Mouse (Mus musculus) intestine, embryonic 14.5 days (tissue): ENCODE measurements around the gene Mcam. TPM values are rescaled to one million over a fixed set of nuclear protein-coding genes. Genes with fewer than 3 reads are reported as not detected.
A peak's percentile ranks its signal among the peaks of the same experiment; 100 is the strongest.

ENCODE experiments used
- ATAC-seq: fragments of 200-750 bp; cut with Nextera tagmentation; replicated peaks from 2 replicates; pipeline ENCODE4 v1.8.0; 2017; ENCODE audit warnings: low read depth, moderate number of reproducible peaks, moderate TSS enrichment, moderate library complexity; ENCODE audit not compliant: low FRiP score, low TSS enrichment
- DNase-seq: peaks from one replicate; pipeline ENCODE4 v3.0.0-alpha.2; 2018; ENCODE audit warnings: low spot score
- H3K27ac ChIP-seq: fragments of 300-500 bp; sonication (generic); 2 replicates; pipeline ENCODE4 v1.5.1; 2014; ENCODE audit warnings: low read depth, mild to moderate bottlenecking, control low read depth
- H3K27me3 ChIP-seq: fragments of 300-500 bp; sonication (generic); replicated peaks from 2 replicates; pipeline ENCODE4 v1.6.1; 2014; ENCODE audit warnings: low read length, control low read depth; ENCODE audit not compliant: control insufficient read depth, insufficient read depth
- H3K36me3 ChIP-seq: fragments of 300-500 bp; sonication (generic); 2 replicates; pipeline ENCODE4 v1.6.1; 2014; ENCODE audit warnings: low read length, control low read depth; ENCODE audit not compliant: control insufficient read depth, insufficient read depth
- H3K4me1 ChIP-seq: fragments of 300-500 bp; sonication (generic); replicated peaks from 2 replicates; pipeline ENCODE4 v1.6.1; 2014; ENCODE audit warnings: low read length, control low read depth, mixed read lengths; ENCODE audit not compliant: control insufficient read depth, insufficient read depth
- H3K4me2 ChIP-seq: fragments of 300-500 bp; sonication (generic); 2 replicates; pipeline ENCODE4 v1.6.1; 2014; ENCODE audit warnings: low read length
- H3K4me3 ChIP-seq: fragments of 300-500 bp; sonication (generic); 2 replicates; pipeline ENCODE4 v1.5.1; 2014; ENCODE audit warnings: low read depth, low read length, control low read depth, mixed read lengths
- H3K9ac ChIP-seq: fragments of 300-500 bp; sonication (generic); 2 replicates; pipeline ENCODE4 v1.6.1; 2014; ENCODE audit warnings: mild to moderate bottlenecking, low read length
- H3K9me3 ChIP-seq: fragments of 300-500 bp; sonication (generic); 2 replicates; pipeline ENCODE4 v1.6.1; 2016; ENCODE audit warnings: low read length, control low read depth; ENCODE audit not compliant: control insufficient read depth
- WGBS: fragments of 180-500 bp; shearing (Covaris S2); extraction: QIAGEN DNeasy Blood & Tissue Kit; methylation state at CpG from one replicate; pipeline ENCODE4 v1.1.7; 2014; 5-methylcytosine and 5-hydroxymethylcytosine counted together
- polyA plus RNA-seq: library from polyadenylated mRNA; unstranded; fragments of >200 nt; fragmentation: Nextera tagmentation; extraction: Ambion mirVana; gene quantifications from 2 replicates; pipeline ENCODE4 v1.2.1, GENCODE M21; 2014

The Mcam gene
- polyA plus RNA-seq, 1 experiment from 2014 or later: 49.7 TPM

- 81% methylated on average over 3 of the region's 3 CpGs for WGBS
- Histone ChIP-seq H3K4me1 (peaks cover 3% of the 10 kb centered on the region; the same call in 1 of the 2 replicates), H3K27ac (no peak overlapping the region), H3K27me3 (no peaks in the 10 kb centered on the region), H3K36me3 (peaks cover 50% of the 10 kb centered on the region), H3K4me3 (no peak overlapping the region), H3K9ac (no peak overlapping the region), H3K9me3 (no peaks in the 10 kb centered on the region), H3K4me2 (no peak overlapping the region)
- ATAC-seq (no peak), DNase-seq (no peak)
These were observed 36.5 kb downstream of the Mcam start for GRCm38 (mm10) chr9:44170691-44171151.

GRCm38 (mm10) chr9:44175556-44175955 is 41.3 kb downstream of the Mcam start:
- no peak overlapping the region for H3K4me3 ChIP-seq
- H3K4me1 ChIP-seq: peaks cover 7% of the 10 kb centered on the region; the same call in 1 of the 2 replicates
- H3K36me3 ChIP-seq: peaks cover 21% of the 10 kb centered on the region
- H3K27me3 ChIP-seq: no peaks in the 10 kb centered on the region
- WGBS: 65% methylated on average over 6 of the region's 6 CpGs
- H3K9ac ChIP-seq: no peak overlapping the region
- ATAC-seq (no peak), DNase-seq (no peak)
- no peak overlapping the region for H3K4me2 ChIP-seq
- H3K9me3 ChIP-seq: no peaks in the 10 kb centered on the region
- H3K27ac ChIP-seq: 0 out of 2 replicates have a peak overlapping the region, but pooled peaks have one; percentile 11

- H3K27ac ChIP-seq: 0 out of 2 replicates have a peak overlapping the region, but pooled peaks have one; percentile 11
- H3K27me3 ChIP-seq: no peaks in the 10 kb centered on the region
- H3K9me3 ChIP-seq: no peaks in the 10 kb centered on the region
- WGBS: 86% methylated on average over 1 of the region's 1 CpGs
- no peak for ATAC-seq
- H3K36me3 ChIP-seq: peaks cover 21% of the 10 kb centered on the region
- peaks cover 7% of the 10 kb centered on the region; the same call in 1 of the 2 replicates for H3K4me1 ChIP-seq
- no peak overlapping the region for H3K9ac ChIP-seq
- DNase-seq: no peak
- H3K4me2 ChIP-seq: no peak overlapping the region
- no peak overlapping the region for H3K4me3 ChIP-seq
These were observed 41.7 kb downstream of the Mcam start for GRCm38 (mm10) chr9:44175957-44176356.

- Histone ChIP-seq H3K9me3 (no peaks in the 10 kb centered on the region), H3K27me3 (no peaks in the 10 kb centered on the region), H3K4me1 (peaks cover 7% of the 10 kb centered on the region; the same call in 1 of the 2 replicates), H3K36me3 (peaks cover 9% of the 10 kb centered on the region), H3K4me3 (no peak overlapping the region), H3K9ac (no peak overlapping the region), H3K27ac (no peak overlapping the region), H3K4me2 (no peak overlapping the region)
- whole genome bisulfite sequencing: 73% methylated on average over 2 of the region's 2 CpGs
- DNase-seq (no peak), ATAC-seq (no peak)
These were observed 43.1 kb downstream of the Mcam start for GRCm38 (mm10) chr9:44177405-44177804.

- DNase-seq (no peak), ATAC-seq (no peak)
- no peak overlapping the region for H3K27ac ChIP-seq
- no peaks in the 10 kb centered on the region for H3K27me3 ChIP-seq
- H3K9ac ChIP-seq: no peak overlapping the region
- 83% methylated on average over 14 of the region's 14 CpGs for WGBS
- H3K4me1 ChIP-seq: peaks cover 7% of the 10 kb centered on the region; the same call in 1 of the 2 replicates
- no peaks in the 10 kb centered on the region for H3K36me3 ChIP-seq
- no peaks in the 10 kb centered on the region for H3K9me3 ChIP-seq
- H3K4me2 ChIP-seq: no peak overlapping the region
- no peak overlapping the region for H3K4me3 ChIP-seq
These were observed 44.1 kb downstream of the Mcam start for GRCm38 (mm10) chr9:44178389-44178788.

GRCm38 (mm10) chr9:44178811-44179210 is 44.5 kb downstream of the Mcam start:
- Histone ChIP-seq H3K27ac (no peak overlapping the region), H3K4me1 (peaks cover 7% of the 10 kb centered on the region; the same call in 1 of the 2 replicates), H3K4me3 (no peak overlapping the region), H3K9me3 (no peaks in the 10 kb centered on the region), H3K9ac (no peak overlapping the region), H3K27me3 (no peaks in the 10 kb centered on the region), H3K4me2 (no peak overlapping the region), H3K36me3 (no peaks in the 10 kb centered on the region)
- ATAC-seq (no peak), DNase-seq (no peak)
- 98% methylated on average over 12 of the region's 12 CpGs for WGBS

- H3K27ac ChIP-seq: no peak overlapping the region
- 76% methylated on average over 5 of the region's 5 CpGs for WGBS
- no peak for DNase-seq
- H3K4me3 ChIP-seq: no peak overlapping the region
- no peaks in the 10 kb centered on the region for H3K9me3 ChIP-seq
- peaks cover 4% of the 10 kb centered on the region; the same call in 1 of the 2 replicates for H3K36me3 ChIP-seq
- H3K9ac ChIP-seq: no peak overlapping the region
- no peak for ATAC-seq
- H3K4me2 ChIP-seq: no peak overlapping the region
- no peaks in the 10 kb centered on the region for H3K27me3 ChIP-seq
- H3K4me1 ChIP-seq: no peaks in the 10 kb centered on the region
These were observed 47.3 kb downstream of the Mcam start for GRCm38 (mm10) chr9:44181537-44181936.

GRCm38 (mm10) chr9:44182260-44182659 is 48.0 kb downstream of the Mcam start:
- H3K4me2 ChIP-seq: no peak overlapping the region
- no peak overlapping the region for H3K27ac ChIP-seq
- no peak for ATAC-seq
- no peaks in the 10 kb centered on the region for H3K9me3 ChIP-seq
- no peaks in the 10 kb centered on the region for H3K27me3 ChIP-seq
- H3K4me1 ChIP-seq: no peaks in the 10 kb centered on the region
- DNase-seq: no peak
- WGBS: 99% methylated on average over 3 of the region's 3 CpGs
- H3K4me3 ChIP-seq: no peak overlapping the region
- no peak overlapping the region for H3K9ac ChIP-seq
- H3K36me3 ChIP-seq: peaks cover 4% of the 10 kb centered on the region; the same call in 1 of the 2 replicates

- WGBS: 81% methylated on average over 12 of the region's 12 CpGs
- Histone ChIP-seq H3K27me3 (no peaks in the 10 kb centered on the region), H3K36me3 (peaks cover 4% of the 10 kb centered on the region; the same call in 1 of the 2 replicates), H3K4me3 (no peak overlapping the region), H3K4me1 (no peaks in the 10 kb centered on the region), H3K4me2 (no peak overlapping the region), H3K9me3 (no peaks in the 10 kb centered on the region), H3K27ac (no peak overlapping the region), H3K9ac (no peak overlapping the region)
- no peak for ATAC-seq
- no peak for DNase-seq
These were observed 54.0 kb downstream of the Mcam start for GRCm38 (mm10) chr9:44188223-44188622.
